Mouse (Mus musculus): ENCODE results near the gene Sfmbt1.

Sfmbt1 gene

GRCm38 (mm10) chr14:30826174-30827140 lies 111.8 kb downstream of the Sfmbt1 start:
- DNase-seq: peak; percentile 27

- DNase-seq: no peak
Measured at GRCm38 (mm10) chr14:30827480-30827879, 112.8 kb downstream of the Sfmbt1 start.

- no peak for DNase-seq
Measured at GRCm38 (mm10) chr14:30828077-30828476, 113.4 kb downstream of the Sfmbt1 start.

GRCm38 (mm10) chr14:30828635-30829460 lies 114.2 kb downstream of the Sfmbt1 start:
- no peak for DNase-seq

- no peak for DNase-seq
Measured at GRCm38 (mm10) chr14:30837416-30837996, 122.9 kb downstream of the Sfmbt1 start.

GRCm38 (mm10) chr14:30843701-30844100 lies 129.1 kb downstream of the Sfmbt1 start:
- DNase-seq: no peak

GRCm38 (mm10) chr14:30850504-30850903 lies 135.9 kb downstream of the Sfmbt1 start:
- DNase-seq: no peak

- DNase-seq: no peak
Measured at GRCm38 (mm10) chr14:30852325-30852724, 137.7 kb downstream of the Sfmbt1 start.

GRCm38 (mm10) chr14:30855316-30855715 lies 140.7 kb downstream of the Sfmbt1 start:
- peak; percentile 75 for DNase-seq

- peak; percentile 60 for DNase-seq
Measured at GRCm38 (mm10) chr14:30856885-30857507, 142.3 kb downstream of the Sfmbt1 start.

- DNase-seq: no peak
Measured at GRCm38 (mm10) chr14:30857990-30858389, 143.3 kb downstream of the Sfmbt1 start.

- peak; percentile 61 for DNase-seq
Measured at GRCm38 (mm10) chr14:30861421-30862125, 146.9 kb downstream of the Sfmbt1 start.

- no peak for DNase-seq
Measured at GRCm38 (mm10) chr14:30862368-30862767, 147.7 kb downstream of the Sfmbt1 start.

GRCm38 (mm10) chr14:30865311-30865710 lies 150.7 kb downstream of the Sfmbt1 start:
- no peak for DNase-seq

- peak; percentile 65 for DNase-seq
Measured at GRCm38 (mm10) chr14:30867042-30867441, 152.4 kb downstream of the Sfmbt1 start.

GRCm38 (mm10) chr14:30868826-30869225 lies 154.2 kb downstream of the Sfmbt1 start:
- DNase-seq: no peak

GRCm38 (mm10) chr14:30869391-30869801 lies 154.7 kb downstream of the Sfmbt1 start:
- no peak for DNase-seq

GRCm38 (mm10) chr14:30870206-30871147 lies 155.8 kb downstream of the Sfmbt1 start:
- no peak for DNase-seq

All from cerebellum, adult 9-11 months (tissue).